Mouse (Mus musculus) cerebellum, adult 2 months (tissue): ENCODE measurements around the gene Eif4e. TPM values are rescaled to one million over a fixed set of nuclear protein-coding genes. Genes with fewer than 3 reads are reported as not detected.

Experiments used
- DNase-seq, 2 experiments: peaks; one replicate each; pipeline ENCODE4 v3.0.0; 2021
- H3K27ac ChIP-seq: fragments of 200-500 bp; 2 replicates; pipeline ENCODE4 v1.5.1; 2012; ENCODE audit warnings: low read length, control low read depth, inconsistent platforms; ENCODE audit not compliant: insufficient read depth
- H3K27me3 ChIP-seq: fragments of 200-500 bp; 2 replicates; pipeline ENCODE4 v1.6.1; 2012; ENCODE audit warnings: inconsistent platforms, mild to moderate bottlenecking, low read length, moderate library complexity; ENCODE audit not compliant: control insufficient read depth, insufficient read depth
- H3K4me1 ChIP-seq: fragments of 200-500 bp; 2 replicates; pipeline ENCODE4 v1.6.1; 2011; ENCODE audit warnings: low read length; ENCODE audit not compliant: control insufficient read depth, insufficient read depth
- H3K4me3 ChIP-seq: fragments of 200-500 bp; replicated peaks from 2 replicates; pipeline ENCODE3; 2011; ENCODE audit warnings: mild to moderate bottlenecking, low read depth, low read length, control low read depth; ENCODE audit not compliant: insufficient read depth
- CTCF ChIP-seq: fragments of 200-500 bp; IDR thresholded peaks from 2 replicates; pipeline ENCODE4 v1.5.1; 2011; ENCODE audit warnings: low read depth, mild to moderate bottlenecking, control low read depth, low read length, moderate library complexity, borderline replicate concordance; ENCODE audit not compliant: insufficient read depth
- POLR2A ChIP-seq: fragments of 200-500 bp; IDR thresholded peaks from 2 replicates; pipeline ENCODE4 v1.6.1; 2011; ENCODE audit warnings: low read length, control low read depth, borderline replicate concordance; ENCODE audit not compliant: insufficient read depth
- WGBS: fragments of 180-500 bp; shearing (Covaris S2); methylation state at CpG from one replicate; pipeline ENCODE4 v1.1.7; 2018; 5-methylcytosine and 5-hydroxymethylcytosine counted together
- polyA plus RNA-seq: library from polyadenylated mRNA; depleted of rRNA; stranded (reverse); fragments of >200 nt; gene quantifications from 2 replicates; pipeline ENCODE4 v1.2.3, GENCODE M21; 2012

The Eif4e gene
- polyA plus RNA-seq, 1 experiment = 137 TPM

DNA sequence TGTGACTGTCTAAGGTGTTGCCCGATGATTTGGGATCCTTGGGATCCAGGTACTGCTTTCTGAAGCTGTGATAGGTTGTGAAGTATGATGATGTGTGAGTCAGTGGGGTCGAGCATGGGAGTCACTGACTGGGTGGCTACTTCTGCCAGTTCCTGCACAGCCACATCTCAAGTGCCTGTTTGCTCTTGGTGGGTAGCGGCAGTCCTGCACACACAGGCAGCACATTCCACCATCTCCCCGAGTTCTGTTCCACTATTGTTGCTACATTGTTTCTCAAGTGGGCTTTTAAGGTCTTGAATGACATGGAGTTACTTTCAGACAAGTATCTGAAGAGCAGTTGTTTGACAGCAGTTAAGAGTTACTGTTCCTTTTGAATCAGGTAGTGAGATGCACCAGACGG is 34.3 kb downstream of the Eif4e start:
- H3K4me1 ChIP-seq = no peaks in the 10 kb centered on the region
- 87% methylated on average over 5 of the region's 5 CpGs for WGBS
- no peak overlapping the region for H3K27ac ChIP-seq
- TF ChIP-seq CTCF = no peak
- no peak for TF ChIP-seq POLR2A
- no peak for DNase-seq
- no peak overlapping the region for H3K4me3 ChIP-seq
- H3K27me3 ChIP-seq = no peaks in the 10 kb centered on the region

- no peaks in the 10 kb centered on the region for H3K4me1 ChIP-seq
- WGBS = 87% methylated on average over 3 of the region's 3 CpGs
- H3K4me3 ChIP-seq = no peak overlapping the region
- TF ChIP-seq POLR2A (no peak), CTCF (no peak)
- no peaks in the 10 kb centered on the region for H3K27me3 ChIP-seq
- H3K27ac ChIP-seq = no peak overlapping the region
- no peak for DNase-seq
These were observed 34.9 kb downstream of the Eif4e start for GRCm38 (mm10) chr3:138560886-138561285.

GRCm38 (mm10) chr3:138578867-138579266 is 52.9 kb downstream of the Eif4e start:
- 93% methylated on average over 10 of the region's 10 CpGs for WGBS
- no peak overlapping the region for H3K4me3 ChIP-seq
- no peaks in the 10 kb centered on the region for H3K27me3 ChIP-seq
- H3K27ac ChIP-seq = no peak overlapping the region
- TF ChIP-seq CTCF (no peak), POLR2A (no peak)
- no peaks in the 10 kb centered on the region for H3K4me1 ChIP-seq
- DNase-seq = no peak

DNA sequence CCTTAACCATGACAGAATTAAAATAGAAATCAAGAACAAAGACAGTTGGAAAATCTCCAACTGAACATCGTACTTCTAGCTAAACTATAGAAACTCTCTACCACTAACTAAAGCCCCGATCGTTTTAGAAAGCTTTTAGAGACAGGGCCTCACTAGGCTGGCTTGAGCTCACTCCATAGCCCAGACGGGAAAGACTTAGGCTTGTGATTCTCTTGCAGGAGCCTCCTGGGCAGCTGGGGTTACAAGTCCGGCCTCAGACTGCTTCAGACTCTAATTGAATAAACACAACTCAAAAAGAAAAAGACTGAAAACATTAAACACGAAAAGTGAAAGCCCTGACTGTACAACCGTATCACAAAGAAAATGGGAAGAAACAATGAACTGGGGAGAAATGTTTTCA is 60.2 kb downstream of the Eif4e start:
- 69% methylated on average over 7 of the region's 7 CpGs for WGBS
- Histone ChIP-seq H3K4me3 (no peak overlapping the region), H3K4me1 (no peaks in the 10 kb centered on the region), H3K27ac (no peak overlapping the region), H3K27me3 (no peaks in the 10 kb centered on the region)
- TF ChIP-seq POLR2A (no peak), CTCF (no peak)
- DNase-seq = no peak

DNA sequence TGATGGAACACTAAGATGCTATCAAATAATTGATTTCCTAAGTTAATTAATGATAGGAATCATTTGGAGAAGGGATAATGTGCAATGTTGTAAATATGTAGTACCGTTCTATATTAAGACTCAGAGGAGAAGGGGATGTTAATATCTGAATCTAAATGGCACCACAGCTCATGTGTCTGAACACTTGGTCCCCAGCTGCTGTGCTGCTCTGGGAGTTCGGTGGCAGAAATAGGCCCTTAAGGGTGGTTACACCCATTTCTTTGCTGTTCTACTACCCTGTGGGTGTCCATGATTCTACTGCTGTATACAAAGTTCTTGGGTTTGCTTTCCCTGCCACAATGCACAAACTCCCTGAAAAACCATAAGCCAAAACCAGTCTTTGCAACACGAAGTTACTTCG is 61.2 kb downstream of the Eif4e start:
- TF ChIP-seq CTCF = no peak
- no peak for TF ChIP-seq POLR2A
- 96% methylated on average over 4 of the region's 4 CpGs for WGBS
- no peak for DNase-seq
- no peak overlapping the region for H3K4me3 ChIP-seq
- H3K27ac ChIP-seq = no peak overlapping the region
- no peaks in the 10 kb centered on the region for H3K4me1 ChIP-seq
- no peaks in the 10 kb centered on the region for H3K27me3 ChIP-seq

DNA sequence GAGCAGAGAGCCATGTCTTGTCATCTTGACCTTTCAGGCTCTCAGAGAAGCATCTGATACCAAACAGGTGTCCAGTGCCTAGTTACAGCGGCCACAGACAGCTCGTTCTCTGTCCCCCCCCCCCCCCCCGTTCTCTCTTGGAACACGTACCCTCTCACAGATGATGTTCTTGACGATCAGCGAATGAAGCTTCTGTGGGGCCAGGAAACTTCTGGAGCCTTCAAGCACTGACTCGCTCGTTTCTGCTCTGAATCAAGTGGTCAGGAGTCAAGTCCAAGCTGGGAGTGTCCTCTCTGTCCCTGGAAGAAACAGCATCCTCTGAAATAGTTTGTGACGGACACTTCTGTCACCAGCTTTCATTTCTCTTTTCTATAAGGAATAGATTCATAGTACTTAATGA is 62.0 kb downstream of the Eif4e start:
- Histone ChIP-seq H3K27ac (no peak overlapping the region), H3K27me3 (no peaks in the 10 kb centered on the region), H3K4me1 (no peaks in the 10 kb centered on the region), H3K4me3 (no peak overlapping the region)
- TF ChIP-seq CTCF = no peak
- no peak for TF ChIP-seq POLR2A
- DNase-seq = no peak
- WGBS = 52% methylated on average over 9 of the region's 9 CpGs

DNA sequence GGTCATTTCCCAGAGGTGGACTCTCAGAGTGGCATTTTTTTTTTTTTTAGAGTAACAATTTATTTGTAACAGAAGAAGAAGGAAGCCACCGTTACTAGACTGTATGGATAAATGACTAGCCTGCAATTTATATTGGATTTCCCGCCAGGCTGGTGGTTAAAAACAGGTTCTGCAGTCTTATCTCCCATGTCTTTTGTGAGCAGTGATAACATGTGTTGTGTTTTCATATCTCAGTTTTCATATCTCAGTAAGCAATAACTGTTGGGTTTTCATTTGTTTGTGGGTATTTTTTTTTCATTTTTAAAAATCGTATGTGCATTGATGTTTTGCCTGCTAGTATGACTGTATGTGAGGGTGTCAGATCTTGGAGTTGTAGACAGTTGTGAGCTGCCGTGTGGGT is 65.0 kb downstream of the Eif4e start:
- DNase-seq = no peak
- 95% methylated on average over 4 of the region's 4 CpGs for WGBS
- Histone ChIP-seq H3K4me3 (no peak overlapping the region), H3K27ac (no peak overlapping the region), H3K27me3 (no peaks in the 10 kb centered on the region), H3K4me1 (no peaks in the 10 kb centered on the region)
- TF ChIP-seq POLR2A (no peak), CTCF (no peak)

DNA sequence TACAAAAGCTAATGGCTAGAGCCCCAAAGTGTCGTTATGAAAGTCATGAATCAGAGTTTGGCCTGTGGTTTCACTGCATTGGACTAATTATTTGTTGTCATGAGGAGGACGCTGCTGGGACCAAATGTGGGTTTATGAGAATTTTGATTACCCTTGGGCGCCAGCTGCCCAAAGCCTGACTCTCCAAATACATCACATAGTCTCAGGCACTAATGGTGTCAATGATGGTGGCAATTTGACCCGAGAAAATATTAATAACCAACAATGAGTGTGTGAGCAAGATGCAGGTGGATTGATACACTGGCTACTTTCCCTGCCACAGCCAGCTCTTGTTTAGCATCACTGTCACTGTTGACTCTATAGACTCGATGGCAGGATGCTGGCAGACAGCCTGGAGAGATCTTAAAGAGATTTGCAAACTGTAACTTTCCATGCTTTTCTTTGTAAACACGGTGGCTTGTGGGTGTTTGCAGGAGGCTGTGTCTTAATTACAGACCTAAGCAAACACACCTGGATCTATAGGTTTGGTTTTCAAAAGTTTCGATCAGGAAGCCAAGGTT is 65.9 kb downstream of the Eif4e start:
- no peak overlapping the region for H3K4me3 ChIP-seq
- 73% methylated on average over 7 of the region's 7 CpGs for WGBS
- H3K27me3 ChIP-seq = no peaks in the 10 kb centered on the region
- H3K27ac ChIP-seq = no peak overlapping the region
- no peaks in the 10 kb centered on the region for H3K4me1 ChIP-seq
- no peak for DNase-seq
- TF ChIP-seq POLR2A = no peak
- TF ChIP-seq CTCF = no peak

- Histone ChIP-seq H3K4me1 (no peaks in the 10 kb centered on the region), H3K4me3 (no peak overlapping the region), H3K27ac (no peak overlapping the region), H3K27me3 (no peaks in the 10 kb centered on the region)
- 62% methylated on average over 8 of the region's 8 CpGs for WGBS
- TF ChIP-seq CTCF (no peak), POLR2A (no peak)
- no peak for DNase-seq
These were observed 67.2 kb downstream of the Eif4e start for GRCm38 (mm10) chr3:138593131-138593530.

GRCm38 (mm10) chr3:138593911-138594310 is 67.9 kb downstream of the Eif4e start:
- WGBS = 78% methylated on average over 7 of the region's 7 CpGs

More at GRCm38 (mm10) chr3:138593911-138594310, 67.9 kb downstream of the Eif4e start:
- Histone ChIP-seq H3K4me1 (no peaks in the 10 kb centered on the region), H3K4me3 (no peak overlapping the region), H3K27ac (no peak overlapping the region), H3K27me3 (no peaks in the 10 kb centered on the region)
- no peak for TF ChIP-seq CTCF
- no peak for TF ChIP-seq POLR2A
- no peak for DNase-seq
